Mouse (Mus musculus): Measurements from ENCODE around the gene Kalrn. TPM values are rescaled to one million over a fixed set of nuclear protein-coding genes. Genes with fewer than 3 reads are reported as not detected.

Kalrn gene
- total RNA-seq, 2 experiments from 2014 or later = 17.6 to 20.2 TPM

GRCm38 (mm10) chr16:33935407-33935785 lies 637.9 kb downstream of the Kalrn start:
- DNase-seq = no peak

- DNase-seq = peak; percentile 39
Observed at GRCm38 (mm10) chr16:33934701-33935406, 638.5 kb downstream of the Kalrn start.

- no peak for DNase-seq
Observed at GRCm38 (mm10) chr16:33933411-33933810, 639.9 kb downstream of the Kalrn start.

GRCm38 (mm10) chr16:33932126-33932525 lies 641.2 kb downstream of the Kalrn start:
- DNase-seq = no peak

GRCm38 (mm10) chr16:33931682-33932081 lies 641.6 kb downstream of the Kalrn start:
- DNase-seq = no peak

GRCm38 (mm10) chr16:33930785-33931184 lies 642.5 kb downstream of the Kalrn start:
- DNase-seq = peak; percentile 53

GRCm38 (mm10) chr16:33928788-33929462 lies 644.4 kb downstream of the Kalrn start:
- no peak for DNase-seq

GRCm38 (mm10) chr16:33927263-33927824 lies 646.0 kb downstream of the Kalrn start:
- DNase-seq = no peak

- no peak for DNase-seq
Observed at GRCm38 (mm10) chr16:33923758-33924157, 649.6 kb downstream of the Kalrn start.

GRCm38 (mm10) chr16:33923001-33923316 lies 650.4 kb downstream of the Kalrn start:
- no peak for DNase-seq

GRCm38 (mm10) chr16:33922111-33923000 lies 651.0 kb downstream of the Kalrn start:
- DNase-seq = no peak

- DNase-seq = no peak
Observed at GRCm38 (mm10) chr16:33921514-33921913, 651.8 kb downstream of the Kalrn start.

Other genes starting within 250 kb of the Kalrn start
- not detected for gene Ropn1, start 76.4 kb upstream of the Kalrn start, total RNA-seq (2021)
- 1 to 10 TPM; 5.3 to 5.6 TPM for gene Ccdc14, start 117.1 kb upstream of the Kalrn start, total RNA-seq (2021)
- 10 to 100 TPM; 33.0 to 38.8 TPM for gene Mylk, start 171.7 kb upstream of the Kalrn start, total RNA-seq (2021)

Data from gastrocnemius, postnatal 10 days (tissue).